Mouse (Mus musculus) bone marrow, adult 2 months (tissue): ENCODE measurements around the gene Srsf1.

Source experiments
- CTCF ChIP-seq: fragments of 200-500 bp; IDR thresholded peaks from 2 replicates; pipeline ENCODE4 v1.5.1; 2011; ENCODE audit warnings: low read length, control low read depth; ENCODE audit not compliant: control insufficient read depth, insufficient read depth
- POLR2A ChIP-seq: fragments of 200-500 bp; IDR thresholded peaks from 2 replicates; pipeline ENCODE4 v1.6.1; 2011; ENCODE audit warnings: low read depth, mild to moderate bottlenecking, control low read depth, low read length, borderline replicate concordance; ENCODE audit not compliant: control insufficient read depth

DNA sequence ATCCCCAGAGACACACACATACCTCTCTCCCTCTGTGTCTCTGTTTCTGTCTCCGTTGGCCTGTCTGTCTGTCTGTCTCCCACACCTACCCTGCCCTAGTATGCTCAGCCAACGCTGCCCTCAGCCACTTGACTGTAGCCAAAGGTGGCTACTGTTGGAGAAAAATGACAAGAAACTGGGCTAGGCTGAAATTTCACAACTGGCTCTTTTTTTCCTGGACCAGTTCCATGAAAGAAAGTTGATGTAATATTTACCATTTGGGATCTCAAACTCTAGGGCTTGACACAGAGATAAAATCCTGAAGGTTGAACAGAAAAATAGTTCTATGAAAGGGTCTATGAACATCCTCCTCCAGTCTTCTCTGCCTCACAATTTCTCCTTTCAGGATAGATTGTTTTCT, 16.3 kb upstream of the Srsf1 start:
- TF ChIP-seq CTCF = no peak
- TF ChIP-seq POLR2A = no peak
